Mouse (Mus musculus) cerebellum, adult 11 months (tissue): ENCODE measurements around the gene Gm1043.

Experiments used
- DNase-seq: peaks from one replicate; pipeline ENCODE4 v3.0.0; 2022

Gene Gm1043

DNA sequence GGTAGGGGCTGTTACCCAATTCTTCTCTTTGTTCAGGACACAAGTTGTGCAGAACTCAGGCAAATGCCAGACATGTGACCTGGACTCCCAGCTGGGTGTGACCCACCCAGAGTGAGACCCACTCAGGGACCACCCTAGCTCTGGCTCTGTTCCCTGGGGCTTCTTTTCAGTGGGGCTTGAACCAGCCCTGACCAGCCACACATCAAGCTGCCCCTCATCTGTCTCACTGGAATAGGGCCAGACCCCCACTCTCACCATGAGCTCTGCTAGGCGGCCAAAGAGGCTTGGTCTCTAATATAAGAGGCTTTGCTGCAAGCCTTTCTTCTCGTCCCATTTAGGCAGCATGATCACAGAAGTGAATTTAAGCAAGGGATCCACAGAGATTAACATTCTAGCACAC is 121.2 kb downstream of the Gm1043 start:
- DNase-seq: no peak

DNA sequence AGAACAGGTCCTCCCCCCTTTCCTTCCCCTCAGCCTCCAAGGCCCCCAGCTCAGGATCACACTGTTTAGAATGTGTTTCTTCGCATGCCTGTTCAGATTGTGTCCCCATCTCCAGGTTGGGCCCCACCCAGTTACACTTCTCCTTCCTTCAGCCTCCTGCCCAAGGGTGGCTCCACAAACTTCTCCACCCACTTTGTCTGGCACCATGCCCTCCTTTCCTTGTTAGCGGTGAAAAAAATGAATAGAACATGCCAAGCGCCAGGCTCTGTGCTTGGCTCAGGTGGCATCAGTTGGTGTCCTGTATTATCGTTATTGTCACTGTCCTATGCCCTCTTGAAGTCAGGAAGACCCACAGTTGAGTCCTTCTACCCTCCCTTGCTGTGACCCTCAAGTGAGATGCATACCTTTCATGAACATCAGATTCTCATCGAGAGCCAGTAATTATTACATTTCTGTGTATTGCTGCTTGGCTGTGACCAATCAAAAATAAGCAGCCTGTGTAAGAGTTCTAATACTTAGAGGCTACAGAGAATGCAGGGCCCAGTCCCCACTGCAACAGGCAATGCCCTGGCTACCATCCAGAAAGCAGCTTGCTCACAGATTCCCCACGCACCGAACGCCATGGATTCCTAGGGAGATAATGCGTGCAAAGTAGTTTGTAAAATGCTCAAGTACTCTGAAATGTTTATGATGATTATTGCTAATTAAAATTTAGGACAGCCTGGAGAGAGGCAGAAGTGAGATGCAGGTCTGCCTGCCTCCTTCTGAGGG is 128.0 kb downstream of the Gm1043 start:
- no peak for DNase-seq

DNA sequence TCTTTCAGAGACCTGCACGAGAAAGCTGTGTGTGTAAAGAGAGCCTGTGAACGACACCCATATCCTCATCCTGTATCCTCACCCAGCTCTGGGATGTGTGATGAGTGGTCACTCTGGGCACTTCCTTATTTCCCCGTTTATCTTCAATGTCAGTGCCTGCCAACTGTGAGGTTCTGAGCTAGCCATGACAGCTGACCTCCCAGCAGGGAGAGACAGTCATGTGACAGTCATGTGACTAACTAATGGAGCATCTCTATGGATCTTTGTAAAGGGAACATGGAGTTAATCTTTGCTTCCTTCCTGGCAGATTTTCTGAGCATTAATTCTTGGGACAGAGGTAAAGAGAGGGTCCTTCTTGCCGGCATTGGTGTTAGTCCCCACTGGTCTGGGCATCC is 128.5 kb downstream of the Gm1043 start:
- no peak for DNase-seq

DNA sequence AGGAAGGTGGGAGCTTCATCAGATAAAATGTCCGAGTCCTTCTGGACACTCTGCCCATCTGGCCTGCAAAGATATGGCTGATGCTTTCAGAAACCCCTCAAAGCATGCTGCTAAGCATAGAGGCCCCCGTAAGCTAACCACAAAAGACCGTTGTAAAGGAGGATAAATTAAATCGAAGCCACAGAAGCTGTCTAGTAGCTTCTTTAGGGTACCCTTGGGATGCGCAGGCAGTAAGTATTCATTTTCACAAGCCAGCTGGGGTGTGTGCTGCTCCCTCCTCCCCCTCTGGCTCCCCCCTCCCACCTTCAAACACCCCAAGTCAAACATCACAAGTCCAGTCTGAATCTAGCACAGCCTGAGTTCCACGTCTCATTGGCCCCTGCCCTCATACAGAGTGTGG is 129.4 kb downstream of the Gm1043 start:
- DNase-seq: no peak

DNA sequence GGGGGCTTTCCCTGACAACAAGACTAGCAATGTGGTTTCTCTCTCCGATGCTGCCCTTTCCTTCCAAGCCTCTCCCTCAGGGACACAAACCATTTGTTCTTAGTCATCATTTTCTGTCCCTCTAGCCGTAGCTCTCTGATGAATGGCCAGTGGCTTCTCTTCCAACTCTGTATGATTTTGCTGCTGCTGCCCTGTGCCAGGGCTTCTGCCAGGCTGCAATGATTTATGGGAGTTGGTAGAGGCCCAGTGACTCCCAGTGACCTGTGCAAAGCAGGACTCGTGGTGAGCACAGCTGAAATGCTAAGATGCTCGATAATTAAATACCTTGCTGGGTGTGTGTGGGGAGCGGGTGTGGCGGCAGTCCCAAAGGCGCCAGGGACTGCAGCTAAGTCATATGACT is 130.1 kb downstream of the Gm1043 start:
- DNase-seq: no peak

DNA sequence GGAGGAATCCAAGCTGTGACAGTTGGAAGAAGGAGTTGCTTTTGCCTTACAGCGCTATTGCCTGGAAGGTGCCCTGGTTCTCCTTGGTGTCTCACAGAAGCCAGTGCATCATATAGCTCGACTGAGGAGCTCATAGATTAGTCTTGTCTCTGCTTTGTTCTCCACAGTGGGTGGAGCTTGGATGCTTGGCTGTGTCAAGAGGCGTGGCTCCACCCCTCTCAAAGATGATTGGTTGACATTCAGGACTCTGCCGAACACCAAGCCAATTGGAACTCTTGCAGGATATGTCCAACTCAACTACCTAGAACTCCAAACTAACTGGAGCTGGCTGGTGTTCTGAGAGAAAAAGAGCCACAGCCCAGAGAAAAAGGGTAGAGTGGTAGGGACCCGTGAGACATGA is 134.4 kb downstream of the Gm1043 start:
- no peak for DNase-seq

DNA sequence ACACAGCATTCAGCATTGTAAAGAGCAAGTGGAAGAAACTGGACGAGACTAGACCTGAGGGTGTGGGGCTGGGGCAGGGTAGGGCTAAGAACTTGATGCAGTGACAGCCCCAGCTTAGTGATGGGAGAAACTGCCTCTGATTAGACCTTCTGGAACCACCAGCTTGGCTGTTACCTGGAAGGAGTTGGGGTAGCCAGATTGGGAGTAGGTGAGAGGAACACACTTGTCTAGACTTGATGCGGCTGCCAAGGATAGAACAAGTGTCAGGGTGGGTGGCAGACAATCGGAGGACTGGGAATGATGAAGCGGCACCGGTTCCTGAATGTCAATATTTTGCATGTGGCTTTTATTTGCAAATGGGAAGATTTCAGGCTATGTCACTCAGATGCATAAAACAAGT is 135.4 kb downstream of the Gm1043 start:
- no peak for DNase-seq

DNA sequence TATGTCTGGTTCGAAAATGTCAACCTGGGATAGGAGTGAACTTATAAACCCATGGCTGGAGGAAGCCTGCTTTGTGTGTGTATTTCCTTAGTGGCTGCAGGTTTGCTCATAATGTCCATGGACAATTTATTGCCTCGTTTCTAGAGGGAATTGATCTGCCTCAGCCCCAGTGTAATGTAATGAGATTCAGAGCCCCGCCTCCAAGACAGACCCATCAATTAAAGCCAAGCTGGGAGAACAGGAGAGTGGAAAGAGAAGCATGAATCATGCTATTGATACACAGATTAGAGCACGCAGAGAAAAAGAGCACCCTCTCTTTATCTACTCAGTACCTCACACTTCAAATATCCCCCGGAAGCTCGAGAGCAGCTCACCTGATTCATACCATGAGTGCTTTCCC is 136.4 kb downstream of the Gm1043 start:
- no peak for DNase-seq

DNA sequence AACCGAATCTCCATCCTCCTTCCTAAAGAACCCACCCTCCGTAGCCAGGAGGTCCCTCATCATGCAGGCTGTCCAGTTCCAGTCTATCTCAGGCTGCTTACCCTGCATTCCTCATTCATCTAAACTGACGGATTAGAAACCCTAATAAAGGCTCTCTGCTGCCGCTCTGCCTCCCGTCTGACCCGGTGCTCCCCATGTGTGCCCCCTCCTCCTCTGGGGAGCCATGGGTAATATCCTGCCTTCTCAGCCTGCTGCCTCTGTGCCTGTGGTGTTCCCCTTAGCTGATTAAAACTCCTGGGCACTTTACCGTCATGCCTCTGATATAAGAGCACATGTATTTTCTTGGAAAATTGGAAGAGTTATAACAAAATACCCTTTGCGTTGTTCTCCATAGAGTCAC is 137.1 kb downstream of the Gm1043 start:
- DNase-seq: no peak

DNA sequence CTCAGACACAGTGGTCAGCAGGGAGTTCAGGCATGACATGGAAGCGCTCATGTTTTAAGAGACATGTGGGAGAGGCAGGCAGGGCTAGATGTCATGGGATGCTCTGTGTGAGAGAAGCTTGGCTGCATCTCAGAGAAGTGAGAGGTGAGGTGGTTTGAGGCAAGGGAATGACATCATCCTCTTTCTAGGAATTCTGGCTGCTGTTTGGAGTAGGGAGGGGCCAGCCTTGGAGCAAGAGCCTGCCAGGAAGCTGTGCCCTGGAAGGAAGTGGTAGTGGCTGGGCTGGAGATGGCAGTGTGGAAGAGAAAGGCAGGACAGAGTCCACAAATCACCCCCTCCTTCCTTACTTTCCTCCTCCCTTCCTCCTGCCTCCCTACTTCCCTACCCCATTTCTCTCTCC is 140.5 kb downstream of the Gm1043 start:
- no peak for DNase-seq

DNA sequence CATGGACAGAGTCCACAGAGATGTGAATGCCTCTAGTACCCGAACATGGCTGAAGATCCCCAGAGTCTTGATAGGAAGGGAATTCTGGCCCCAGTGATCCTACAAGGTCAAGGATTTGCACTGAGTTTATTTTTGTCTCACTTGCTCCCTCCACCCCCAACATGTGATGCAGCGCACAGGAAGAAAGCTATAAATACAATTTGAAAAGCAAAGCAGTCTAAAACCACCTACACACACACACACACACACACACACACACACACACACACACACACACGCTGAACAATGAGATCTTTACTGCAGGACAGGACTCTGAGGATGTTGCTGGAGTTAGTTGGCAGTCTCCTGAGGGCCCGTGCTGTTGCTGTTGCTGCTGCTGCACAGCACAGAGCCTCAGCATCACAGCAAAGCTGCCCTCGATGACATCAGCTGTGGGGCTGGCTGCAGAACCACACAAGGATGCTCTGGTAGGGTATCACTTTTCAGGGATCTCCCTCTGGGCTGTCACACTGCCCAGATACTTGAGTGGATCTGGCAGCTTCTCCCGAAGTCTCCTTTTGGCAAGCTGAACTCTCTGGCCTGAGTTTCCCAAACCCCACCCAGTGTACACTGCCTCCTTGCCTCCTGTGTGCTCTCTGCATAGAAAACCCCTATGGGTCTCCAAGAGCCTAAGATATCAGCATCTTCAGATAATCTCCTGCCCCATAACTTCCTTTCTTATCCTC is 142.9 kb downstream of the Gm1043 start:
- no peak for DNase-seq

DNA sequence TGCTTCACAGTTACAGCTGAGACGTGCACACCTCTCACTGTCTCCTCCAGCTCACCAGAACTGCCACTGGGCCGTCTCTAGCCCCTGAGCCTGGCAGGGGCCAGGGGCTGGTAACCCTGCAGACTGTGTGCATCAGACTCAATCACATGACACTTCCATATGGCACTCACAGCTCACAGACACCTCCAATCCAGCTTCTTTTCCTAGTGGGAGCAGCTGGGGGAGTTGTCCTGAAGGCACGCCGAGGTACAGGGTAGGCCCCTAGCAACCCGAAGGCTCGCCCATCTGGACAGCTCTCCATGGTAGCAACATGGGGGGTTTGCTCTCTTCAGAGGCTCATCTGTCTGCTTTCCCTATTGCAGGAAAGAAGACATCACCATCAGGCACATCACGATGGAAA is 143.7 kb downstream of the Gm1043 start:
- DNase-seq: no peak

DNA sequence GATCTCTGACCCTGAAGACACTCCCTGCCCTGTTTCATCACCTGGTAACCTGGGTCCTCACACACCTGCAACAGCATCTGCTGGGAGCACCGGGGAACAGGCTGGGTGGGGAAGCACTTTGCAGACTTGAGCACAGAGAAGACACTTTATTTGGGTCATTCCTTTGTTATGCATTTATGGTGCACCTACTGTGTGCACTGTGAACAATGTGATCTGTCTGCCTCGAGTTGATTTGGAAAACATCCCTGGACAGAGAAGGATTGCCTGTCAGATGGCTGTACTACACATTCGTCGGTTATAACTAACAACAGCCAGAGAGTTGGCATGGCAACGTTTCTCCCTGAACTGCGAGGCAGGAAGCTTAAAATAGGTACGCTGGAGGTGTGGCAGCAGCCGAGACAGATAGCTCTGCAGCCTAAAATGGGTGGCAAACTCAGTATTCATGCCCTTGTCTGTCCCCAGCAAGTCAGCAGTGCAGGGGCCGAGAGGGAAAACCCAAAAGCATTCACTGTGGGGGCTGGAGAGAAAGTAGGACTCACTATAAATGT is 147.9 kb downstream of the Gm1043 start:
- DNase-seq: no peak

DNA sequence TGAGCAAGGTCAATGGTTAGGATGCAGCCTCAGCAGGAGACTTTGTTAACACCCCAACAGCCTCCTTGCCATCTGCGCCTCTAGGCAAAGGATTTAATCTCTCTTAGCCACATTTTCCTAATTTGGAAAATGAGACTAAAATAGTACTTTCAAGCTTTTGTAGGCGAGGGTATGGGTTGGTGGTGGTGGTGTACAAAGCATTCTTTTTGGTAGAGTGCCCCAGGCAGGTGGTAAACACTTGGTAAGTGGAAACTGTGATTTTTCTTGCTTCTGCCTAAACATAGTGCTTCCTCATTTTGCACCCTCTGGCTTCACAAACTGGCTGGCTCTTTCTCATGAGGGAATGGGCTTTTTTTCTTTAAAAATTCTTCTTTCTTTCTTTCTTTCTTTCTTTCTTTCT is 153.5 kb downstream of the Gm1043 start:
- no peak for DNase-seq

DNA sequence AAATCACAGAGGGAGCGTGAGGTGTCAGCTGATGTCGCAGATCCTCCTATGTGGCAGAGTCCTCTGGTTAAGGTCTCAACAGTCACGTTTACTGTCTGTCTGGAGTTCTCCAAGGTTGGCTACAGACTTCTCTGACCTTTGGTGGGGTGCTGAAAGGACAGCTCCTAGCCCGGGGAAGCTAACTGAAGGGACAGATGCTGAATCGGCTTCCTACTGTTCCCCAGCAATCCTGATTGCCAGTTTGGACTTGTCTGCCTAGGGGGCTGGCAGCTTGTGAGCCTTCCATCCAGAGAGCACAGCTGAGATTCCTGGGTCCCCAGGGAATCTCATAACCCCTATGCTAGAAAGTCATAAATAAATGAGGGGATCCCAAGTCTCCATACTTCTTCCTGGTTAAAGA is 155.4 kb downstream of the Gm1043 start:
- no peak for DNase-seq

DNA sequence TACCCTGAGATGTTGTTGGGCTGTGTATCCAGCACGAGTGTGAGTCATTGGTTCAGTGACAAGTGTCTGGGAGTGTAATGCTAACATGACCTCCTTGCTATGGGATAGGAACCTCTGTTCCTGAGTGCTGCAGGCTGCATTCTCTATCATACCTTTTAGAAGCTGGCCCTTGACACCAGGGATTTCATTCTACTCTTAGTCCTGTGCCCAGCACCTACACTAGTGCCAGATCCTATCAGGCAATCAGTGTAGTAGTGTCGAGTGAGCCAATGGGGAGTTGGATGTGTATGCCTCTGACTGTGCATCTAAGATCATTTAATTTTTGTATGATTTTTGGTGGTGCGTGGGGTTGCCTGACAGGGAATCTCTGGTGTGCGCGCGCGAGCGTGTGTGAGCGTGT is 156.1 kb downstream of the Gm1043 start:
- no peak for DNase-seq

DNA sequence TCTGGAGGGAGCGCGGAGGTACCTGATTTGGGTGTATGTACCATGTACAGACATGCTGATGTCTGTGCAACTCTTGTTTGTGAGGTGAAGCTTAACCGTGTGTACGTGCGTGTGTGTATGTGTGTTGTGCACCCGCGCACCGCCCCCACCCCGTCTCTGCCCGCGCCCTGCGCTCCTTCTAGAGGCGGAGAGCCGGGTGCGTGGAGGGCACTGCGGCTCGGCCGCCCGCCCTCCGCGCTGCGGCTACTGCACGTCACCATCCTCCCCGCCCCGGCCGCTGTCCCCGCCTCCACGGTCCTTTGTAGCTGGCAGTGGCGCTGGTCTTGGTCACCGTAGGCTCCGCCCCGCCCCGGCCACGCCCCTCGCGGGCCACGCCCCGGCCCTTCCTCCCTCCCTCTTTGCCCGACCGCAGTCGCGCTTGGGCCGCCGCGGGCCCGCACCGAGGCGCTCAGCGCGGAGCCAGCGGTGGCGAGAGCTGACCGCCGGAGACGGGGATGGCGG is 156.5 kb downstream of the Gm1043 start, which contains the start of gene Crmp1:
Gene Crmp1, plus strand, starts transcription at position 290 of the 501 bp plus-strand sequence.
- peak; percentile 96 for DNase-seq

DNA sequence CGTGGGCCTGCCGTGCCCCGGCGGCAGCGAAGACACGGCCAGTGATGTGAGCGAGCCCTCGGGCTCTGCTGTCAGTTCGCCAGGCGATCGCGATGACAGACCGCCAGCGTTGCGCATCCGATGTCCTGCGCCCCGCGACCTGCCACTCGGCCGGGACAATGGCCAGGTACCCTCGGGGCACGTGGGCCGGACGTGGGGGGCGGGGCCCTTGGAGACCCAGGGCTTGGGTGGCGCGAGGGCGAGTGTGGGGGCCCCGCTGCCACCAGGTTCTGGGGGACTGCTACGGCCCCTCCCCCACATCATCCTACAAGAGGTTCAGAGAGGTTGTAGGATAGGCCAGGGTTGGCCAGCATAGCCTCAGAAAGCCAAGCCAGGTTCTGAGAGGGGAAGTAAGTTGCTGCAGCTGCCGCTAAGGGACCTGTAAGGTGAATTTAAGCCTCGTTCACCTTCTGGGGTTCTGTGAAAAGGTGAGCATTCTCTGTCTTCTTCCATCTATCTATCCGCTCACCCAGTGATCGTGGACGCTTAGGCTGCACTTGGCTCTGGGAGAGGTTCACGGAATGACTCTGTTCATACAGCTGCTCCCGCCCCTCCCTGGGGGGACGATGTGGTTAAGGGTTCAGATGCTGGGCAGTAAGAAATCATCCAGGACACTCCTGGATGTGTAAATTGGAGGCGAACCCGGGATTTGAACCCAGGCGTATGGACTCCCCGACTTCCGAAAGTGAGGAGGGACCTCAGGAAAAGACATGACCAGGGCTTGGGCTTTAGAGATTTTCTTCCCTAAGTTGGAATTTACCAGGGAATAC is 157.4 kb downstream of the Gm1043 start:
- DNase-seq: peak; percentile 75

DNA sequence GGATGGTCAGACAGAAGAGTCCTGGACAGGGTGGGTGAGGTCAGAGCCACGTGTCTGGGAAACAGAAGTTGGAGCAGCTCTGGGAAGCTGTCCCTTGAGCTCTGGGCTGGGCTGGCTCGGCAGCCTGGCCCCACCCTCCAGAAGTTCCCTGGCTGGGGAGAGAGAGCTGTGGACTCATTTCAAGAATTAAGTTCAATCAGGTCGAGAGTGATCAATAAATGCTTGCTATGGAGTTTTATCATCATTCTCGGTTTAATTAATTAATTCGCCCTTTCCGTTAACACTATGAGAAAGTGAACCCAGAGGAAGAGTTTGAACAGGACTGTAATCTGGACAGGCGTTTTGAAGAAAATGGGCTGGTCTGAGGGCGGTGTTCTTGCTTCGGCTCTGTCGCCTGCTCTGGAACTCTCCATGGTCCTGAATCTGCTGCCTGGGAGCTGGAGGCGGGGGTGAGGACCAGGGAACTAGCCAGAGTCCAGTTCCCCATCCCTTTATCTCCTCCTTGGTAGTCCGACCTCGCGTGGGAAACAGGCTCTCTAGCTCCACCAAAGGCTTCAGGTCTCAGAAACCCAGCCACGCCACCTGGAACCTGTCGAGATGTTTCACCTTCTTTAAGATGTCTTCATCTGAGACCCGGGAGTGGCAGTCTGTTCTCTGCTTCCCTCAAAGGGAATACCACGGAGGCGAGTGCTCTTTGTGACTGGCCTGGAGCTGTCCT is 158.2 kb downstream of the Gm1043 start:
- DNase-seq: peak; percentile 32

DNA sequence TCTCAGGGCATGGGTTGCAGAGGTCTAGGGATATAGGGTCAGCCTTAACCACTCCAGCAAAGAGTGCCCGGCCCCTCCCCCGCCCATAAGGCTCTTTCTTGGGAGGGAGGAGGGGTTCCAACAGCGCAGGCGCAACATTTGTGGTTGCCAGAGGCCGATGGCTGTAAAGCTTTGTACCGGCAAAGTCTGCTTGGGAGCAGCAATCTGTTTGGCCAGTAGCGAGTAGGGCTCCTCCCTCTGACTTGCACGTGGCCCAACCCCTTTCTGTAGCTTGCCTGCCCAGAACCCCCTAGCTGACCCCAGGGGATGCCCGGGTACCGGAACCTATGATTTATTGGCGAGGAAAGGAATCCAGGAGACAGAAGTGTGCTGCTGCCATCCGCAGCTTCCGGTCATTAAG is 159.0 kb downstream of the Gm1043 start:
- peak; percentile 68 for DNase-seq

DNA sequence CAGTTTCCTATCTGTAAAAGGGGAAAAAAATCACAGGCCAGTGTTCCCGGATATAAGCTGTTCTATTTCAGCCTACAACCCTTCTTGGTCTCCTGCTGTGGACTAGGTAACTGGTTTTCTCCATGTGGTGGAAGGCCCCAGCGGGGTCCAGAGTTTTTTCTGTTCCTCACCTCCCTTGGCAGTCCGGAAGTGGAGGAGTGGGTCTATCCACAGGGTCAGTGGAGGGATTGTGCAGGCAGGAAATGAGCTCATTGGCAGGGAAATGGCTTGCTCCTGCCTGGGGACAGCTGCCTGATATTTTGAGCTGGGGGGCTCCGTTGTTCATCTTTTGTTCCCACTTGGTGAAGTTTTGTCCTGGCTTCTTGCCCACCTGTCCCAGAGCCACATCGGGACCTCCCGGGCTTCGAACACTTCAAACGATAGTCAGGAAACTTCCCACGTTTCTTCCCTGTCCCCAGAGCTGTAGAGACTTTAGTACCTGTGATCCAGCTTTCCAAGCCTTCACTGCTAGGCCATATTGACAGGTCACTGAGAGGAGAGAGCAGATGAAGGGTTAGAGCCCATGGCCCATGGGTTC is 159.6 kb downstream of the Gm1043 start:
- DNase-seq: peak; percentile 46

DNA sequence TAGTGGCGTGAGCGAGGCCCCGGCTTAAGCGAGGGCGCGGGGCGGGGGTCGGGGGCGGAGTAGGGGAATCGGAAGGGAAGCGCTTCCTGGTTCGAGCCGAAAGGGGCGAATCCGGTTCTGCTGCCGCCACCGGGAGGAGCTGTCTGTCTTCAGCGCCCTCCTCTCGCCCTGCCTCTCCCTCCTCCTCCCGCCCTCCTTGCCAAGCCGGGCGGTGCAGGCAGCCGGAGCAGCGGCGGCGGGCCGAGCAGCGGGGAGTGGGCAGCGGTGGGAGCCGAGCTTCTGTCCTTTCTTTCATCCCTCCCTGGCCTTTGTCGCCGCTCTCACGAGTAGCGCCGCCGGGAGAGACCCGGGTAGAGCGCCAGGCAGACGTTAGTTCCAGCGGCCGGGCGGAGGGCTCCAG is 160.5 kb downstream of the Gm1043 start:
- peak; percentile 77 for DNase-seq
